Comparison of ENCODE assay signal across 32 mouse cellular contexts in the genomic region with DNA sequence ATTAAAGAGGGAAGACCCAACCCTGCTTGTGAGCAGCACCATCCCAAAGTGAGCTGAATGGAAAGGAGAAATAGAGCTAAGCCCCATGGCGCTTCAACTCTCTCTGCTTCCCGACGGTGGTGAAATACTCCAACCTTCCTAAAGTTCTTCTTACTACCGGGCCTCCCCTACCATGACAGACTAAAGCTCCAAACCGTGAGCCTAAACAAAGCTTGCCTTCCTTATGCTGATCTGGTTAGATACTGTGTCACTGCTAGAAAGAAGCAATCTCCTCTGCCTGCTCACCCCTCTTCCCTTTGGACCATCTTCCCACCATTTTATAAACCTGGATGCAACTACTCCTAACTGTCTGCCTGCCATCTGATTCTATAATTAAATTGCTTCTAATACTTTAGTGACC.
"Had no signal": no experiment of that assay in that cellular context is flagged by ENCODE, and none has a peak within 500 bp of the region (broad histone marks: within the 10 kb centered on the region; RNA-seq: fewer than 3 reads in every experiment).

No protein-coding gene starts in this region.

- DNase-seq: left cerebral cortex, postnatal 4 days; liver; liver, embryonic 13.5 days; liver, postnatal 0 days; lung, adult 18-20 months; lung, adult 2 months; lung, embryonic 14.5 days; lung, postnatal 10 days; lung, postnatal 14 days; lung, postnatal 36 days; lung, postnatal 4 days; midbrain, embryonic 14.5 days had no signal

- H3K4me2 ChIP-seq: limb, embryonic 12.5 days; limb, embryonic 13.5 days; limb, embryonic 15.5 days; liver, embryonic 11.5 days; liver, embryonic 12.5 days; liver, embryonic 13.5 days; liver, embryonic 15.5 days; lung, embryonic 14.5 days; lung, embryonic 15.5 days; midbrain, embryonic 12.5 days; midbrain, embryonic 13.5 days; midbrain, embryonic 15.5 days; neural tube, embryonic 12.5 days had no signal

- H3K4me1 ChIP-seq: limb, embryonic 12.5 days; limb, embryonic 15.5 days; lung, embryonic 15.5 days had no signal

- H3K27ac ChIP-seq: left cerebral cortex, adult 2 months; limb, embryonic 10.5 days; limb, embryonic 12.5 days; limb, embryonic 13.5 days; limb, embryonic 15.5 days; liver, embryonic 12.5 days; liver, embryonic 13.5 days; liver, embryonic 14.5 days; liver, embryonic 15.5 days; lung, embryonic 15.5 days; macrophage; midbrain, embryonic 10.5 days; midbrain, embryonic 12.5 days; midbrain, embryonic 13.5 days; midbrain, embryonic 15.5 days; neural tube, embryonic 12.5 days had no signal

- ATAC-seq: liver, embryonic 12.5 days; liver, postnatal 0 days; lung, postnatal 0 days; midbrain, embryonic 13.5 days; midbrain, embryonic 15.5 days; midbrain, embryonic 16.5 days had no signal

- H3K4me3 ChIP-seq: left cerebral cortex, adult 2 months; limb, embryonic 10.5 days; limb, embryonic 12.5 days; limb, embryonic 13.5 days; limb, embryonic 15.5 days; liver, embryonic 12.5 days; liver, embryonic 13.5 days; liver, embryonic 15.5 days; lung, embryonic 15.5 days; megakaryocyte, embryonic 14.5 days; midbrain, embryonic 10.5 days; midbrain, embryonic 12.5 days; midbrain, embryonic 13.5 days; midbrain, embryonic 15.5 days; myocyte; neural tube, embryonic 12.5 days had no signal

- H3K27me3 ChIP-seq: limb, embryonic 12.5 days; limb, embryonic 13.5 days; limb, embryonic 15.5 days; liver, embryonic 12.5 days; liver, embryonic 13.5 days; liver, embryonic 15.5 days; lung, embryonic 15.5 days; megakaryocyte, embryonic 14.5 days; midbrain, embryonic 13.5 days; midbrain, embryonic 15.5 days; neural tube, embryonic 12.5 days had no signal

- H3K9ac ChIP-seq: limb, embryonic 12.5 days; limb, embryonic 13.5 days; limb, embryonic 15.5 days; liver, embryonic 12.5 days; liver, embryonic 13.5 days; liver, embryonic 14.5 days; liver, embryonic 15.5 days; liver, postnatal 0 days; lung, embryonic 14.5 days; lung, embryonic 15.5 days; midbrain, embryonic 12.5 days; midbrain, embryonic 13.5 days; midbrain, embryonic 15.5 days; neural tube, embryonic 12.5 days had no signal

- H3K36me3 ChIP-seq: limb, embryonic 10.5 days; limb, embryonic 12.5 days; limb, embryonic 13.5 days; limb, embryonic 15.5 days; liver, embryonic 12.5 days; liver, embryonic 13.5 days; liver, embryonic 15.5 days; lung, embryonic 15.5 days; midbrain, embryonic 10.5 days; midbrain, embryonic 12.5 days; midbrain, embryonic 13.5 days; midbrain, embryonic 15.5 days; neural tube, embryonic 12.5 days had no signal

- H3K9me3 ChIP-seq: limb, embryonic 10.5 days; limb, embryonic 12.5 days; limb, embryonic 13.5 days; limb, embryonic 15.5 days; liver, embryonic 12.5 days; liver, embryonic 13.5 days; liver, embryonic 15.5 days; lung, embryonic 15.5 days; megakaryocyte, embryonic 14.5 days; midbrain, embryonic 10.5 days; midbrain, embryonic 12.5 days; midbrain, embryonic 13.5 days; midbrain, embryonic 15.5 days; neural tube, embryonic 12.5 days had no signal
